Mouse (Mus musculus) MEL (cell line): ENCODE measurements around the gene Fam71a. TPM values are rescaled to one million over a fixed set of nuclear protein-coding genes. Genes with fewer than 3 reads are reported as not detected.

ENCODE experiments used
- DNase-seq: peaks from one replicate; pipeline ENCODE4 v3.0.0; 2011; ENCODE audit warnings: low read depth, low spot score
- H3K27ac ChIP-seq: 2 replicates; pipeline ENCODE4 v1.5.1; 2012; ENCODE audit warnings: low read depth, mild to moderate bottlenecking, control low read depth, low read length, moderate library complexity; ENCODE audit not compliant: control insufficient read depth
- H3K27me3 ChIP-seq, 2 experiments: fragments of 150-350 bp in 1 of 2; sonication (generic) in 1 of 2; 2 replicates each; pipeline ENCODE4 v1.6.1; 2012; ENCODE audit warnings: low read length in 2 of 2, mild to moderate bottlenecking in 2 of 2, improper control_type of control experiment in 1 of 2, moderate library complexity in 1 of 2; ENCODE audit not compliant: insufficient read depth in 2 of 2, control insufficient read depth in 1 of 2
- H3K36me3 ChIP-seq, 2 experiments: 2 replicates each; pipeline ENCODE4 v1.6.1; 2012 to 2014; ENCODE audit warnings: low read length in 2 of 2, improper control_type of control experiment in 1 of 2, inconsistent platforms in 1 of 2, mild to moderate bottlenecking in 1 of 2; ENCODE audit not compliant: insufficient read depth in 2 of 2, control insufficient read depth in 1 of 2
- H3K4me1 ChIP-seq, 2 experiments: fragments of 150-350 bp in 1 of 2; sonication (generic) in 1 of 2; 2 replicates each; pipeline ENCODE4 v1.6.1; 2012; ENCODE audit warnings: low read length in 2 of 2, improper control_type of control experiment in 1 of 2, mild to moderate bottlenecking in 1 of 2; ENCODE audit not compliant: insufficient read depth in 2 of 2, control insufficient read depth in 1 of 2
- H3K4me3 ChIP-seq, 2 experiments: fragments of 150-350 bp in 1 of 2; sonication (generic) in 1 of 2; 2 replicates each; pipeline ENCODE4 v1.5.1; 2012; ENCODE audit warnings: low read depth in 2 of 2, low read length in 2 of 2, mild to moderate bottlenecking in 2 of 2, moderate library complexity in 2 of 2, control low read depth in 1 of 2, improper control_type of control experiment in 1 of 2; ENCODE audit not compliant: control insufficient read depth in 1 of 2, insufficient read depth in 1 of 2
- H3K79me2 ChIP-seq: 2 replicates; pipeline ENCODE4 v1.6.1; 2012; ENCODE audit warnings: mild to moderate bottlenecking, low read length, moderate library complexity; ENCODE audit not compliant: control insufficient read depth, poor library complexity, insufficient read depth
- H3K9ac ChIP-seq: 2 replicates; pipeline ENCODE4 v1.6.1; 2012; ENCODE audit warnings: low read depth, mild to moderate bottlenecking, control low read depth, low read length, moderate library complexity; ENCODE audit not compliant: control insufficient read depth, poor library complexity, severe bottlenecking
- H3K9me3 ChIP-seq: fragments of 150-350 bp; sonication (generic); replicated peaks from 2 replicates; pipeline ENCODE4 v1.6.1; 2012; ENCODE audit warnings: mild to moderate bottlenecking, low read length, improper control_type of control experiment, moderate library complexity; ENCODE audit not compliant: insufficient read depth
- BHLHE40 ChIP-seq: IDR thresholded peaks from 2 replicates; pipeline ENCODE4 v1.6.1; 2012; ENCODE audit warnings: low read depth, mild to moderate bottlenecking, inconsistent platforms, low read length, improper control_type of control experiment, borderline replicate concordance
- CHD1 ChIP-seq: IDR thresholded peaks from 2 replicates; pipeline ENCODE4 v1.6.1; 2012; ENCODE audit warnings: low read depth, mild to moderate bottlenecking, inconsistent platforms, low read length, improper control_type of control experiment
- CHD2 ChIP-seq: IDR thresholded peaks from 2 replicates; pipeline ENCODE4 v1.6.1; 2011; ENCODE audit warnings: low read length, improper control_type of control experiment
- CTCF ChIP-seq, 3 experiments: IDR thresholded peaks in 2 of 3; conservative IDR thresholded peaks in 1 of 3; 2 replicates each; pipeline ENCODE4 v1.5.1; 2011 to 2012; ENCODE audit warnings: low read length in 3 of 3, low read depth in 2 of 3, mild to moderate bottlenecking in 2 of 3, improper control_type of control experiment in 1 of 3, inconsistent platforms in 1 of 3, mixed read lengths in 1 of 3, moderate library complexity in 1 of 3; ENCODE audit not compliant: control insufficient read depth in 1 of 3, insufficient read depth in 1 of 3, poor library complexity in 1 of 3, severe bottlenecking in 1 of 3
- ELF1 ChIP-seq: IDR thresholded peaks from 2 replicates; pipeline ENCODE4 v1.6.1; 2014; ENCODE audit warnings: low read depth, mild to moderate bottlenecking, inconsistent platforms, low read length, improper control_type of control experiment, moderate library complexity
- ETS1 ChIP-seq: IDR thresholded peaks from 2 replicates; pipeline ENCODE4 v1.6.1; 2012; ENCODE audit warnings: low read depth, mild to moderate bottlenecking, inconsistent platforms, low read length, improper control_type of control experiment, moderate library complexity
- HCFC1 ChIP-seq: IDR thresholded peaks from 2 replicates; pipeline ENCODE4 v1.6.1; 2012; ENCODE audit warnings: low read depth, mild to moderate bottlenecking, inconsistent platforms, low read length, improper control_type of control experiment, moderate library complexity
- JUND ChIP-seq: IDR thresholded peaks from 2 replicates; pipeline ENCODE4 v1.6.1; 2011; ENCODE audit warnings: low read depth, mild to moderate bottlenecking, improper control_type of control experiment, low read length
- KAT2A ChIP-seq: conservative IDR thresholded peaks from 2 replicates; pipeline ENCODE4 v1.6.1; 2012; ENCODE audit warnings: low read depth, low read length, improper control_type of control experiment, inconsistent platforms
- MAFK ChIP-seq: IDR thresholded peaks from 2 replicates; pipeline ENCODE4 v1.6.1; 2011; ENCODE audit warnings: low read depth, mild to moderate bottlenecking, low read length, improper control_type of control experiment, borderline replicate concordance
- MEF2A ChIP-seq: IDR thresholded peaks from 2 replicates; pipeline ENCODE4 v1.6.1; 2014; ENCODE audit warnings: low read depth, mild to moderate bottlenecking, inconsistent platforms, low read length, improper control_type of control experiment; ENCODE audit not compliant: poor library complexity, insufficient replicate concordance, severe bottlenecking; ENCODE audit errors: extremely low read depth
- MXI1 ChIP-seq: IDR thresholded peaks from 2 replicates; pipeline ENCODE4 v1.6.1; 2011; ENCODE audit warnings: mild to moderate bottlenecking, low read depth, low read length, improper control_type of control experiment
- MYC ChIP-seq: IDR thresholded peaks from 2 replicates; pipeline ENCODE4 v1.6.1; 2011; ENCODE audit warnings: low read depth, mild to moderate bottlenecking, low read length, improper control_type of control experiment, moderate library complexity
- NELFE ChIP-seq: IDR thresholded peaks from 2 replicates; pipeline ENCODE4 v1.6.1; 2011; ENCODE audit warnings: low read depth, low read length, improper control_type of control experiment
- NRF1 ChIP-seq: IDR thresholded peaks from 2 replicates; pipeline ENCODE4 v1.6.1; 2014; ENCODE audit warnings: low read depth, mild to moderate bottlenecking, inconsistent platforms, low read length, improper control_type of control experiment, moderate library complexity; ENCODE audit not compliant: poor library complexity, insufficient read depth, severe bottlenecking
- POLR2A ChIP-seq, 2 experiments: IDR thresholded peaks; 2 replicates each; pipeline ENCODE4 v1.6.1; 2011 to 2012; ENCODE audit warnings: low read length in 2 of 2, mild to moderate bottlenecking in 2 of 2, control low read depth in 1 of 2, improper control_type of control experiment in 1 of 2, low read depth in 1 of 2, moderate library complexity in 1 of 2; ENCODE audit not compliant: control insufficient read depth in 1 of 2, insufficient read depth in 1 of 2, poor library complexity in 1 of 2
- POLR2AphosphoS5 ChIP-seq: IDR thresholded peaks from 2 replicates; pipeline ENCODE4 v1.6.1; 2012; ENCODE audit warnings: low read depth, borderline replicate concordance, mild to moderate bottlenecking, inconsistent platforms, low read length, moderate library complexity, mixed read lengths
- RAD21 ChIP-seq: IDR thresholded peaks from 2 replicates; pipeline ENCODE4 v1.6.1; 2011; ENCODE audit warnings: mild to moderate bottlenecking, low read depth, low read length, improper control_type of control experiment
- RCOR1 ChIP-seq: IDR thresholded peaks from 2 replicates; pipeline ENCODE4 v1.6.1; 2012; ENCODE audit warnings: low read depth, mild to moderate bottlenecking, inconsistent platforms, low read length, improper control_type of control experiment
- SIN3A ChIP-seq: IDR thresholded peaks from 2 replicates; pipeline ENCODE4 v1.6.1; 2012; ENCODE audit warnings: low read length, improper control_type of control experiment, inconsistent platforms
- TAL1 ChIP-seq: IDR thresholded peaks from 2 replicates; pipeline ENCODE4 v1.6.1; 2012; ENCODE audit warnings: mild to moderate bottlenecking, inconsistent platforms, low read length, moderate library complexity, mixed read lengths
- TCF12 ChIP-seq: IDR thresholded peaks from 2 replicates; pipeline ENCODE4 v1.6.1; 2014; ENCODE audit warnings: low read depth, mild to moderate bottlenecking, inconsistent platforms, low read length, improper control_type of control experiment, moderate library complexity
- USF1 ChIP-seq: IDR thresholded peaks from 2 replicates; pipeline ENCODE4 v1.6.1; 2014; ENCODE audit warnings: low read depth, mild to moderate bottlenecking, inconsistent platforms, low read length, improper control_type of control experiment, moderate library complexity
- USF2 ChIP-seq, 2 experiments: IDR thresholded peaks; 2 replicates each; pipeline ENCODE4 v1.6.1; 2011 to 2012; ENCODE audit warnings: improper control_type of control experiment in 2 of 2, low read length in 2 of 2, borderline replicate concordance in 1 of 2, inconsistent platforms in 1 of 2, low read depth in 1 of 2, mild to moderate bottlenecking in 1 of 2; ENCODE audit not compliant: insufficient read depth in 1 of 2
- ZC3H11A ChIP-seq: IDR thresholded peaks from 2 replicates; pipeline ENCODE4 v1.6.1; 2012; ENCODE audit warnings: low read depth, mild to moderate bottlenecking, inconsistent platforms, low read length, improper control_type of control experiment
- ZNF384 ChIP-seq: IDR thresholded peaks from 2 replicates; pipeline ENCODE4 v1.6.1; 2012; ENCODE audit warnings: low read depth, mild to moderate bottlenecking, inconsistent platforms, low read length, improper control_type of control experiment
- polyA plus RNA-seq, 2 experiments: library from polyadenylated mRNA; stranded (reverse) in 1 of 2; unstranded in 1 of 2; fragments of >175 nt in 1 of 2; fragments of >200 nt in 1 of 2; gene quantifications; 2 replicates each; pipeline versions ENCODE4 v1.2.1 to v1.2.4; 2012; ENCODE audit warnings: low replicate concordance in 2 of 2, low read depth in 1 of 2; ENCODE audit not compliant: insufficient read length in 2 of 2, insufficient read depth in 1 of 2, missing spikeins in 1 of 2
- total RNA-seq: library from RNA; depleted of rRNA; stranded (reverse); fragments of 300-350 nt; gene quantifications from 2 replicates; pipeline ENCODE4 v1.2.3, GENCODE M21; 2012; rRNA removed

The Fam71a gene
- total RNA-seq (not detected in 2 replicates), polyA plus RNA-seq (not detected)

GRCm38 (mm10) chr1:191164717-191165116 is at the start of gene Fam71a:
Gene Fam71a, minus strand, starts transcription at chr1:191164817.
- no peak within 1 kb of the TSS for H3K9ac ChIP-seq
- peaks cover 0 to 2% of the 10 kb centered on the region in 2 experiments; a peak in 1 of 4 replicates for H3K27me3 ChIP-seq
- no peaks in the 10 kb centered on the region for H3K9me3 ChIP-seq
- no peak for DNase-seq
- no peaks in the 10 kb centered on the region for H3K79me2 ChIP-seq
- H3K4me1 ChIP-seq: no peaks in the 10 kb centered on the region
- TF ChIP-seq ZC3H11A (no peak), USF1 (no peak), RAD21 (no peak), CTCF (IDR thresholded peaks at IDR 0.05 in 2 of 3, conservative IDR thresholded peaks at IDR 0.05 in 1 of 3; ENCODE audit: control insufficient read depth in 1 of 3, insufficient read depth in 1 of 3, low read depth in 2 of 3, low read length in 3 of 3, poor library complexity in 1 of 3, severe bottlenecking in 1 of 3) (no peak), CHD1 (no peak), RCOR1 (no peak), USF2 (IDR thresholded peaks at IDR 0.05; ENCODE audit: borderline replicate concordance in 1 of 2, insufficient read depth in 1 of 2, low read depth in 1 of 2, low read length in 2 of 2) (no peak), MEF2A (no peak), MXI1 (no peak), POLR2AphosphoS5 (no peak), ZNF384 (no peak), CHD2 (no peak), HCFC1 (no peak)
- H3K4me3 ChIP-seq: no peak within 1 kb of the TSS
- H3K27ac ChIP-seq: no peak within 1 kb of the TSS
- no peaks in the 10 kb centered on the region for H3K36me3 ChIP-seq

GRCm38 (mm10) chr1:191211096-191211495 is 46.5 kb upstream of the Fam71a start:
- Histone ChIP-seq H3K27ac (no peak overlapping the region), H3K36me3 (no peaks in the 10 kb centered on the region), H3K9me3 (no peaks in the 10 kb centered on the region), H3K4me1 (no peaks in the 10 kb centered on the region), H3K4me3 (no peak overlapping the region), H3K9ac (no peak overlapping the region), H3K79me2 (no peaks in the 10 kb centered on the region), H3K27me3 (peaks cover 21 to 71% of the 10 kb centered on the region in 2 experiments)
- no peak for DNase-seq
- TF ChIP-seq POLR2A (IDR thresholded peaks at IDR 0.05; ENCODE audit: control insufficient read depth in 1 of 2, insufficient read depth in 1 of 2, low read depth in 1 of 2, low read length in 2 of 2, poor library complexity in 1 of 2) (no peak), ETS1 (no peak), KAT2A (no peak), ZNF384 (no peak), SIN3A (no peak), RCOR1 (no peak), NELFE (no peak), TAL1 (no peak), NRF1 (no peak), MYC (no peak), RAD21 (no peak), CHD1 (no peak), USF1 (no peak), MEF2A (no peak), ELF1 (no peak), JUND (no peak), TCF12 (no peak), BHLHE40 (no peak), MXI1 (no peak), MAFK (no peak)
